Mouse (Mus musculus) small intestine, adult 2 months (tissue): Measurements from ENCODE around the gene R3hdm2.

Experiments
- CTCF ChIP-seq: fragments of 200-500 bp; IDR thresholded peaks from 2 replicates; pipeline ENCODE4 v1.5.1; 2012; ENCODE audit warnings: low read depth, mild to moderate bottlenecking, control low read depth, inconsistent platforms, low read length, moderate library complexity, mixed read lengths; ENCODE audit not compliant: insufficient replicate concordance, insufficient read length; ENCODE audit errors: extremely low read depth
- POLR2A ChIP-seq: fragments of 200-500 bp; IDR thresholded peaks from 2 replicates; pipeline ENCODE4 v1.6.1; 2012; ENCODE audit warnings: low read depth, mild to moderate bottlenecking, control low read depth, inconsistent platforms, low read length, moderate library complexity

DNA sequence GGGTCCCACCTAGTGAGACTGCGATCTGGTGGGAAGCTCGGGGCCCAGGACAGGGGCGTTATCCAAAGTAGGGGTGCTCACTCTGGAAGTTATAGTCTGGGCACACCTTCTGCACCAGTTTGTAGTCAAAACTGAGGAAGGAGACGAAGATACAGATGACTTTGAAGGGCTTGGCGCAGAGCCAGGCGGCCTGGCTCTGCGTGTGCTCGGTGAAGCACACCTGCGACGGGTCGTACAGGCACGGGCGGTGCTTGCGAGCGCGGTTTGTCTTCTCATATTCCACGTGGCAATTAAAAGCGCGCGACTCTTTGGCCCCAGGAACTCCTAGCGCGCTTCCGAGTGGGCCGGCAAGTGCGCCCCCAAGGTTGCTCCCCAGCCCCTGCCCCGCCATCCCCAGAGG lies 145.9 kb downstream of the R3hdm2 start:
- TF ChIP-seq CTCF (no peak), POLR2A (no peak)
